Mouse (Mus musculus): ENCODE data around the gene Igf1r.
A peak's percentile ranks its signal among the peaks of the same experiment; 100 is the strongest.

Gene Igf1r

GRCm38 (mm10) chr7:68088825-68089224 is 136.2 kb downstream of the Igf1r start:
- no peak for DNase-seq

- DNase-seq: no peak
Measured at GRCm38 (mm10) chr7:68089725-68090124, 137.1 kb downstream of the Igf1r start.

- no peak for DNase-seq
Measured at GRCm38 (mm10) chr7:68090576-68090975, 137.9 kb downstream of the Igf1r start.

GRCm38 (mm10) chr7:68092304-68092978 is 139.8 kb downstream of the Igf1r start:
- no peak for DNase-seq

- DNase-seq: no peak
Measured at GRCm38 (mm10) chr7:68093817-68094216, 141.2 kb downstream of the Igf1r start.

GRCm38 (mm10) chr7:68095574-68095973 is 142.9 kb downstream of the Igf1r start:
- DNase-seq: no peak

DNA sequence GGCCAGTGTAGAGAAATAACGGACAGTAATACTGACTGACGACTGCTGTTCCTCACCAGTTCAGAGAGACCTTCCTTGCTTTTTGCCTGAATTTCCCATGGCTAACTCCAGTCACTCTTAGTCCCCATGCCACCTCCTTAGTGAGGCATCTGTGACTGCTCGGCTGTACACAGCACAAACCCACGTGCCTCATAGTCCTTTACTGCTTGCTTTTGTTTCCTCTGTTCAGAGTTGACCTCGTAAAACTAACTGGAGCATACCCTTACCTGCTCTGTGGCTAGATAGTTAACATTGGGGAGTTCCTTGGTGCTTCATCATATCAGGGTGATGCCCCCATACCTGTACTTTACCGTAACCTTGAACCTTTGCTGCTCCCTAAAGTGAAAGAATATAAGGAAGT is 143.8 kb downstream of the Igf1r start:
- DNase-seq: no peak

- no peak for DNase-seq
Measured at GRCm38 (mm10) chr7:68097081-68097836, 144.6 kb downstream of the Igf1r start.

GRCm38 (mm10) chr7:68098098-68098497 is 145.5 kb downstream of the Igf1r start:
- no peak for DNase-seq

GRCm38 (mm10) chr7:68100388-68100787 is 147.8 kb downstream of the Igf1r start:
- DNase-seq: no peak

- no peak for DNase-seq
Measured at GRCm38 (mm10) chr7:68102456-68103177, 150.0 kb downstream of the Igf1r start.

DNA sequence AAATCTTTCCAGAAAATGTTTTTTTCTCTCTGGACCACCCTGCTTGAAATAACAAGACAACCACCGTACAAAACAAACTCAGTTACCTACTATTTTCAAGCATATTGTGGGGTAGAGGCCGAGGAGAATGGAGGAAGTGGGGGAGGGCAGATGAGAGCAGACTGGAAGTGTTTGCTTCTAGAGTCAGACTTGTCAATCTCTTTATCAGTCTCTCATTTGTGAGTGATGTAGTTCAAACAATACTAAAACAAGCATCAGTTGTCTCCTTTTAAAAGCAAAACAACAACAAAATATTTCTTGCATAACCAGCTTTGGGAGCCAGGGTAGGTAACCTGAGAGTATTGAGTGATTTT is 150.5 kb downstream of the Igf1r start:
- DNase-seq: no peak

GRCm38 (mm10) chr7:68111532-68111931 is 158.9 kb downstream of the Igf1r start:
- no peak for DNase-seq

GRCm38 (mm10) chr7:68112582-68112981 is 160.0 kb downstream of the Igf1r start:
- no peak for DNase-seq

GRCm38 (mm10) chr7:68114364-68114763 is 161.7 kb downstream of the Igf1r start:
- DNase-seq: no peak

DNA sequence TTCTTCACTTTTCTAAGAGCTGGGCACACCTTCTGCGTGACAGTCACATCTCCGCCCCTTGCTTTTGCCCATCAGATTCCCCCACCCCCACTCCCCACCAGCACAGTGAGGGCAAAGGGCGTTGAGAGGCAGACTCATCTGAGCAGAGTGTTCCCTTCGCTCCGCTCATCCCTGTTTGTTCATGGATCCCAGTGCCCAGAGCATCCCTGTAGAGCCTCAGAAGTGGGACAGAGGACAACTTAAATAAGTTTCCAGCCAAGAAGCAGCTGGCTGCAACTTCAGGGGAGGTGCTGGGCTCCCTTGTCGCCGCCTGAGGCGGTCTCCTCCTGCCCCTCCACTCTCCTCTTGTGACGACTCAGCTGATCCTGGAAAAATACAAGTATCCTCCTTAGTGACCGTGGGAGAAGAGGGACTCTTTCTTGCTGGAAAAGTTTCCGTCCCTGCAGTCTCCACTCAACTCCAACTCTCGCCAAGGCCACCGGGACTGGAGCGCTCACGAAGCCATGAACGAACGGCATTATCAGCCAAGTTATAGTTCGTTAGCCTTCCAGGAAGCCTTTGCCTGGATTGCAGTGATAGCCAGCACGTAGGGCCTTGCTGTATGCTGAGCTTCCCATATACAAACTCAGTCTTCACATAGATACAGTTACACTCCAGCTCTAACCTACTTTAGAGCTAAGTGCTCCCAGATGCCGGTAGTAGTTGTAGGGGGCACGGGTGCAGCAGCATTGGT is 162.5 kb downstream of the Igf1r start:
- no peak for DNase-seq

DNA sequence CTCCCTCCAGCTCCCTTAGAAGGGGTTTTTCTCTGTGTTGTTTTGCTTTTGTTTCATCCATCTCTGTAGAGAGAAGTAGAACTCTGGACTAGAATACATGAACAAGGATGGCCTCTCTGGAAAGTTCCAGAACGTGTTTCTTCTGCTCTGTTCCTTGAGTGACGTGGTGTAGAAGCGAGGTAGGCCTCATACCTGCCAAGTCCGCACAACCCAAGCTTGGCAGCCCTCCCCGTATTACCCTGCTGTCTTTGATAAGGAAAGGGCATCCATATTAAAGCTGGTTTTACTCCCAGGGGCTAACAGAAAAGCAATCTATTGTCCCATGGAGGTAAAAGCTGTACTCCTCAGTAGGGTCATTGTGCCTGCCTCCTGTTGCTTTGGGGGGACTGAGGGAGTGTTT is 164.9 kb downstream of the Igf1r start:
- DNase-seq: no peak

DNA sequence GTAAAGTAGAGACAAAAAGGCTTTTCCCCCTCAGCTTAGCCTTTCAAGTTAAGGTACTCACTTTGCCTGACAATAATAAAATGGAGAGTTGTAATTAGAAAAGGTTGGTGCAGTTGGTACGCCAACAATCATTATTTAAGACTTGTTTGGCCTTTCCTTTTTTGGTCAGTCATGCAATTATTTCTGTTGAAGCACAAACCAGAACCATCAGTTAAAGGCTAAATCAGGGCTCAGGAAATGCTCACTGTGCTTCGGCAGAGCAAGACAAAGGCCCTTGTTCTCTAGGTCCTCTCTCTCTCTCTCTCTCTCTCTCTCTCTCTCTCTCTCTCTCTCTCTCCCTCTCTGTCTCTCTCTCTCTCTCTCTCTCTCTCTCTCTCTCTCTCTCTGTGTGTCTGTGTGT is 165.4 kb downstream of the Igf1r start:
- DNase-seq: no peak

GRCm38 (mm10) chr7:68119605-68120004 is 167.0 kb downstream of the Igf1r start:
- no peak for DNase-seq

GRCm38 (mm10) chr7:68122418-68122817 is 169.8 kb downstream of the Igf1r start:
- no peak for DNase-seq

DNA sequence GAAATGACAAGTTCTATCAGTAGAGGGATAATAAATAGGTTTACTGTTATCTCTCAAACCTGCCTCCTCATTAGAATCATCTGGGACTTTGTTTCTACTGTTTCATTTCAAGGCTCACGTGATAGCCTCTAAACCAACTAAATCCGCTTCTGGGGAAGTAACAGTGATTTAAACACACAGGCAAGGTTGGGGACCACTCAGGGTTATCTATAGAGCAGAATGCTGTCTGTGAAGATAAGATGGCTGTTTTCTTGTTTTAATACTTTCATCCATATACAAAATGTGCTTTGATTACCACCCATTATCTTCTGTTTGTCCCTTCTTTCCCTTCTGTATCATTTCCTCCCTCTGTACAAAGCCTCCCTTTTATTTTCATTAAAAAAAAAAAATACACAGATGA is 172.7 kb downstream of the Igf1r start:
- DNase-seq: no peak

DNA sequence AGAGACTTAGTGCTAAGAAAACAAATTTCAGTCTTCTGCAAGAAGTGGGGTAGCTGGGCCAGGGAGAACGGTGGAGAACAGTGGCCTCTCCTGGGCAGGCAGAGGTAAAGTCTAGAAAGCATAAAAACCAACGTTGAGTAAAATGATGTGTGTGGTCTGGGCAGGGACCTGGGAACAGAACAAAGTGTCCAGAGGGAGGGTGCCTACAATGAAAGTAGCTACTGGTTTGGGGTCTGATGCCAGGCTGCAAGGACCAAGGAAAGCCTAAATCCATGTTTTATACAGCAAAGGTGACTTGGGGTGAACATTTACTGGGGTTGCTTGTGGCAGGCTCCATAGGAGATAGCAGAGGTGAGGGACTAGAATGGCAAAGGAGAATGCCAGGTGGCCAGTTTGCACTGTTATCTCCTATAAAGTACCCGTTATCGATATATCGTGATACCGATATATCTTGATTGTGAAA is 175.2 kb downstream of the Igf1r start:
- DNase-seq: peak; percentile 40

DNA sequence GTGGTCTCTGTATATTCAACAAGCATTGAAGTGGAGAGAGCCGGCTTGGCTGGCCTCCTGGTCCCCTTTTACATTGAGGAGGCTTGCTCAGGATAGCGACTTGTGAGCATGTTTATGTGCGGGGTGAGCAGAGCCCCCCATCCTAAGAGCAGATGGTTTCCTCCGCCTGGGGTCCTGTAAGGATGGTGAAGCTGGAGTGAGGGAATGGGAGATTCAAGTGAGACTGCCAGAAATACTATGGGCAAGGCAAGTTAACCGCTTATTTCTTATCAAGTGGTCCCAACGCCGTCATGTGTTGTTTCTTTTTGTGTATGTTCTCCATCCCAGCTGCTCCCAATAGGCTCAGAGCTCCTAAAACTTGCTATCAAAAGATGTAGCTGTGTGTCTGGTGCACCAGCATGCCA is 175.6 kb downstream of the Igf1r start:
- no peak for DNase-seq
